Comparison of ENCODE assay signal across 28 mouse cellular contexts in genomic region chr8:3285824-3286223, GRCm38 (mm10). TPM values are rescaled to one million over a fixed set of nuclear protein-coding genes. Genes with fewer than 3 reads are reported as not detected.
DNase-seq lines count a peak whose midpoint lies in the region; ATAC-seq and TF ChIP-seq lines count a peak whose summit lies in the region.
"Had no signal": no experiment of that assay in that cellular context is flagged by ENCODE, and none has a peak within 500 bp of the region (broad histone marks: within the 10 kb centered on the region; RNA-seq: fewer than 3 reads in every experiment).

No protein-coding gene starts in this region.

- no peak for TF ChIP-seq EP300 in lung, postnatal 0 days (IDR thresholded peaks at IDR 0.05)

- H3K9me3 ChIP-seq in heart, embryonic 12.5 days (replicated peaks): no peaks in the 10 kb centered on the region
- no peaks in the 10 kb centered on the region for H3K9me3 ChIP-seq in kidney, postnatal 0 days (replicated peaks; ENCODE audit: low read length)
- H3K9me3 ChIP-seq in kidney, embryonic 14.5 days (ENCODE audit: control insufficient read depth, low read length): no peaks in the 10 kb centered on the region
- H3K9me3 ChIP-seq in lung, postnatal 0 days (ENCODE audit: low read length): no peaks in the 10 kb centered on the region
- H3K9me3 ChIP-seq: heart, embryonic 10.5 days; hindbrain, embryonic 13.5 days; limb, embryonic 12.5 days; midbrain, embryonic 13.5 days; neural tube, embryonic 15.5 days had no signal

- no peak overlapping the region for H3K27ac ChIP-seq in heart, embryonic 12.5 days (ENCODE audit: poor library complexity, severe bottlenecking)
- no peak overlapping the region for H3K27ac ChIP-seq in kidney, postnatal 0 days
- no peak overlapping the region for H3K27ac ChIP-seq in kidney, embryonic 14.5 days (ENCODE audit: low read depth, low read length)
- H3K27ac ChIP-seq in lung, postnatal 0 days (ENCODE audit: low read length): no peak overlapping the region
- H3K27ac ChIP-seq: heart, embryonic 10.5 days; hindbrain, embryonic 13.5 days; limb, embryonic 12.5 days; macrophage; midbrain, embryonic 13.5 days; neural tube, embryonic 15.5 days had no signal

- no peaks in the 10 kb centered on the region for H3K4me1 ChIP-seq in heart, embryonic 12.5 days (replicated peaks)
- H3K4me1 ChIP-seq in kidney, postnatal 0 days (replicated peaks; ENCODE audit: insufficient read depth, low read length): no peaks in the 10 kb centered on the region
- no peaks in the 10 kb centered on the region for H3K4me1 ChIP-seq in kidney, embryonic 14.5 days (ENCODE audit: control insufficient read depth, insufficient read depth, low read length)
- no peaks in the 10 kb centered on the region for H3K4me1 ChIP-seq in lung, postnatal 0 days (ENCODE audit: insufficient read depth, low read depth, low read length)
- H3K4me1 ChIP-seq: heart, embryonic 10.5 days; hindbrain, embryonic 13.5 days; limb, embryonic 12.5 days; midbrain, embryonic 13.5 days; neural tube, embryonic 15.5 days had no signal

- 41% methylated on average over 2 of the region's 2 CpGs for WGBS in heart, embryonic 12.5 days
- 42% methylated on average over 2 of the region's 2 CpGs for WGBS in kidney, postnatal 0 days
- 44% methylated on average over 2 of the region's 2 CpGs for WGBS in kidney, embryonic 14.5 days
- WGBS in lung, postnatal 0 days: 28% methylated on average over 2 of the region's 2 CpGs

- no peak overlapping the region for H3K4me3 ChIP-seq in heart, embryonic 12.5 days
- H3K4me3 ChIP-seq in kidney, postnatal 0 days (replicated peaks; ENCODE audit: low read depth, low read length): no peak overlapping the region
- no peak overlapping the region for H3K4me3 ChIP-seq in kidney, embryonic 14.5 days (ENCODE audit: low read length)
- H3K4me3 ChIP-seq in lung, postnatal 0 days (ENCODE audit: low read depth, low read length): no peak overlapping the region
- H3K4me3 ChIP-seq: erythroblast, embryonic 14.5 days; heart, embryonic 10.5 days; hindbrain, embryonic 13.5 days; limb, embryonic 12.5 days; midbrain, embryonic 13.5 days; neural tube, embryonic 15.5 days had no signal

- no peak overlapping the region for H3K9ac ChIP-seq in heart, embryonic 12.5 days
- H3K9ac ChIP-seq in kidney, postnatal 0 days (ENCODE audit: low read depth, low read length): no peak overlapping the region
- no peak overlapping the region for H3K9ac ChIP-seq in kidney, embryonic 14.5 days (ENCODE audit: low read depth, low read length)
- H3K9ac ChIP-seq in lung, postnatal 0 days (replicated peaks; ENCODE audit: low read depth): no peak overlapping the region
- H3K9ac ChIP-seq: hindbrain, embryonic 13.5 days; limb, embryonic 12.5 days; midbrain, embryonic 13.5 days; neural tube, embryonic 15.5 days had no signal

- H3K4me2 ChIP-seq in heart, embryonic 12.5 days: no peak overlapping the region
- no peak overlapping the region for H3K4me2 ChIP-seq in kidney, postnatal 0 days (ENCODE audit: low read length)
- H3K4me2 ChIP-seq in kidney, embryonic 14.5 days (replicated peaks; ENCODE audit: low read depth, low read length): no peak overlapping the region
- no peak overlapping the region for H3K4me2 ChIP-seq in lung, postnatal 0 days (replicated peaks; ENCODE audit: low read depth, low read length)
- H3K4me2 ChIP-seq: hindbrain, embryonic 13.5 days; limb, embryonic 12.5 days; liver, embryonic 11.5 days; midbrain, embryonic 13.5 days; neural tube, embryonic 15.5 days had no signal

- DNase-seq in heart, adult 11 months: peak; percentile 45
- no peak for DNase-seq in kidney, postnatal 0 days (ENCODE audit: low spot score)
- no peak for DNase-seq in lung, postnatal 0 days (ENCODE audit: low spot score)
- DNase-seq in lung, postnatal 4 days: no peak
- no peak for DNase-seq in spleen, postnatal 14 days (ENCODE audit: low spot score in 2 of 2)
- DNase-seq: adrenal gland, postnatal 25 days; cerebellum, adult 18-20 months; cerebellum, postnatal 10 days; gastrocnemius, postnatal 10 days; heart, postnatal 36 days; kidney, adult 9 months; kidney, postnatal 25 days; retina, postnatal 1 day; right cerebral cortex, postnatal 14 days; thymus, adult 18-20 months; thymus, postnatal 4 days had no signal

- no peaks in the 10 kb centered on the region for H3K36me3 ChIP-seq in heart, embryonic 12.5 days
- H3K36me3 ChIP-seq in kidney, postnatal 0 days (ENCODE audit: insufficient read depth, low read length): no peaks in the 10 kb centered on the region
- H3K36me3 ChIP-seq in kidney, embryonic 14.5 days (ENCODE audit: control insufficient read depth, insufficient read depth, low read length): no peaks in the 10 kb centered on the region
- H3K36me3 ChIP-seq in lung, postnatal 0 days (ENCODE audit: insufficient read depth, low read length): no peaks in the 10 kb centered on the region
- H3K36me3 ChIP-seq: heart, embryonic 10.5 days; hindbrain, embryonic 13.5 days; limb, embryonic 12.5 days; midbrain, embryonic 13.5 days; neural tube, embryonic 15.5 days had no signal

- peak; percentile 22; the same call in 1 of the 2 replicates for TF ChIP-seq CTCF in kidney, postnatal 0 days (IDR thresholded peaks at IDR 0.05; ENCODE audit: low read depth)
- TF ChIP-seq CTCF in lung, postnatal 0 days (IDR thresholded peaks at IDR 0.05): peak; percentile 30

- H3K27me3 ChIP-seq in heart, embryonic 12.5 days (replicated peaks): no peaks in the 10 kb centered on the region
- H3K27me3 ChIP-seq in kidney, postnatal 0 days (ENCODE audit: insufficient read depth, low read length): no peaks in the 10 kb centered on the region
- no peaks in the 10 kb centered on the region for H3K27me3 ChIP-seq in kidney, embryonic 14.5 days (ENCODE audit: control insufficient read depth, insufficient read depth, low read length)
- no peaks in the 10 kb centered on the region for H3K27me3 ChIP-seq in lung, postnatal 0 days (replicated peaks; ENCODE audit: insufficient read depth, low read length)
- H3K27me3 ChIP-seq: hindbrain, embryonic 13.5 days; limb, embryonic 12.5 days; midbrain, embryonic 13.5 days; neural tube, embryonic 15.5 days had no signal

- no peak for ATAC-seq in heart, embryonic 12.5 days (ENCODE audit: insufficient number of reproducible peaks, low FRiP score)
- no peak for ATAC-seq in kidney, postnatal 0 days (replicated peaks; ENCODE audit: low FRiP score, low read depth)
- ATAC-seq in kidney, embryonic 14.5 days (ENCODE audit: low FRiP score, low TSS enrichment): no peak
- no peak for ATAC-seq in lung, postnatal 0 days
- ATAC-seq: forebrain, embryonic 16.5 days; inflammation-experienced regulatory T-cells, adult 6 months; midbrain, embryonic 13.5 days had no signal

RNA-seq across cellular contexts. Expression of gene Insr, which starts 6.4 kb away (rescaled TPM):
- 48.6 and 48.8 TPM in 2 replicates for polyA plus RNA-seq in heart, embryonic 12.5 days (2016; fragmentation: Nextera tagmentation; extraction: Ambion mirVana)
- polyA plus RNA-seq in kidney, postnatal 0 days (2015; fragmentation: Nextera tagmentation; extraction: Ambion mirVana): 26.5 and 27.2 TPM in 2 replicates
- polyA plus RNA-seq in kidney, embryonic 14.5 days (2014; fragmentation: Nextera tagmentation; extraction: Ambion mirVana): 33.2 and 40.2 TPM in 2 replicates
- polyA plus RNA-seq in lung, postnatal 0 days (2015; fragmentation: Nextera tagmentation; extraction: Ambion mirVana): 27.1 and 31.1 TPM in 2 replicates
